Mouse (Mus musculus) lung, postnatal 0 days (tissue): ENCODE results near the gene Mknk1.
A peak's percentile ranks its signal among the peaks of the same experiment; 100 is the strongest.

Experiments
- CTCF ChIP-seq: IDR thresholded peaks from 2 replicates; pipeline ENCODE4 v1.5.1; 2016; ENCODE audit warnings: antibody characterized with exemption, mild to moderate bottlenecking
- EP300 ChIP-seq: IDR thresholded peaks from 2 replicates; pipeline ENCODE4 v1.6.1; 2016; ENCODE audit warnings: antibody characterized with exemption, mild to moderate bottlenecking, control low read depth

- no peak for TF ChIP-seq CTCF
- peak; percentile 19; the same call in 1 of the 2 replicates for TF ChIP-seq EP300
Measured at GRCm38 (mm10) chr4:115851569-115851968, 12.6 kb downstream of the Mknk1 start.
